Mouse (Mus musculus): Measurements from ENCODE around the gene Ap1m1.

DNA sequence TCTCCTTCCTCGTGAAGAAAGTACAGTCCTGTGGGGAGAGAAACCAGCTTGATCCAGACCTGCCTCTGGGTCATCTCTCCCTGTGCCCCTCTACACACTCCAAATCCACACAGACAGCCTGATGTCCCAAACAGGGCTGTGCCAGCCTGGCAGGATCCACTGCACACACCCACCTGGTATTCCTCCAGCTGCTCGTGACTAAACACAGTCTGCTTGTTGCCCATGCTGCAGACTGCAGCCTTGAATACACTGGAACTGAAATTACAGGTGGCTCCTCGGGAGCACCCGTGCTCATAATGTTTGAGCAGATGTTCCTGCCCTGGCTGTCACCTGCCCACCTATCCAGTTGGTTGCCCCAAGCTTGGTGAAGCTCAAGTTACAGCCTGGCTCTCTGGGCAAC is 27.1 kb upstream of the Ap1m1 start, which contains the start of gene Cib3:
- TF ChIP-seq CTCF (IDR thresholded peaks at IDR 0.05; ENCODE audit: low read depth, low read length): no peak
- TF ChIP-seq POLR2A (IDR thresholded peaks at IDR 0.05; ENCODE audit: extremely low read depth, insufficient read depth, low read length): no peak

All from liver, adult 2 months (tissue).